In the genomic region with DNA sequence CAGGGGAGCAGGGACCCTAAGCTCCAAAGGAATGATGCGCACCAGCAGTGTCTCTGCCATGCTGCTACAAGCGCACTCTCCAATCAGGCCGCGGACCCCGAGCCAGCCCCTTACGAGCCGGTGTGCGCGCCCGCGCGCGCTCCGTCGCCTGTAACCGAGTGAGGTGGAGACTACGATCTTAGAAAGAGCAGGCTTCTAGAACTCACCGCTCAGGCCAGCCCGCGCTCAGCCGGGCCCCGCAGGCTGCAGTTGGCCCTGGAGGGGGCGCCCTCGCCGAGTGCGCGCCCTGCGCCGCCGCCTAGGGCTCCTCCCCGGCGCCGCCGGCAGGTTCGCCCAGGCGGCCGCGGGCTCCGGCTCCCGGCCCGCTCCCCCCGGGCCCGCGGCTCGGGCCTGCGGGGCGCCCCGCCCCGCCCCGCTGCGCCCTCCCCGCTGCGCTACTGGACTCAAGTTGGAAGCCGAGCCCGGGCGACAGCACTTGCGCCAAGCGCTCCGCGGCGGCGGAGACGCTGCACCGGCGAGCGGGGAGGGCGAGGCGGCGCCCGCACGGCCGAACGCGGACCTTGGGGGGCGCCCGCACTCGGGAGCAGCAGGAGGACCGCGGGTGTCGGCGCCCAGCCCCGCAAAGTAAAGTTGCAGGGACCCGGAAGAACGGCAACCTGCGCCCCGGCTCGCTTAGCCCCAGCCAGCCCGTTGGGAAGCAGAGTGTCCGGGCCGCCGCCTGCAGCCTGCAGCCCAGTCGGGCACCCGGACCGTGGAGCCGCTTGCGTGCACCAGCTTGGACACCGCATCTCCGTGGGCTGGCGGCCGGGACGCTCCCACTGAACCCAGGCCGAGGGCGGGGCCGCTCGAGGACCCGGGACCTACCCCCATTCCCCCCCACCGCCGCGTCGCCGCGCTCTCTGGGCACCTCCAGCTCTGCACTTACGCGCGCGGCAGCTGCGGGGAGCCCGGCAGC, we compare ENCODE assay signal across 8 mouse cellular contexts. TPM values are rescaled to one million over a fixed set of nuclear protein-coding genes. Genes with fewer than 3 reads are reported as not detected.
DNase-seq lines count a peak whose midpoint lies in the region; ATAC-seq lines count a peak whose summit lies in the region.

No protein-coding gene starts in this region.

- intact Hi-C loops in heart, postnatal 25 days (cut with DNase I) = no loop called here

- no peaks in the 10 kb centered on the region for H3K36me3 ChIP-seq in heart, embryonic 11.5 days (ENCODE audit: control insufficient read depth, insufficient read depth, low read length)
- H3K36me3 ChIP-seq in kidney, embryonic 14.5 days (ENCODE audit: control insufficient read depth, insufficient read depth, low read length) = no peaks in the 10 kb centered on the region
- H3K36me3 ChIP-seq in limb, embryonic 15.5 days = no peaks in the 10 kb centered on the region

- H3K9me3 ChIP-seq in heart, embryonic 11.5 days (replicated peaks; ENCODE audit: control insufficient read depth, low read length) = no peaks in the 10 kb centered on the region
- no peaks in the 10 kb centered on the region for H3K9me3 ChIP-seq in kidney, embryonic 14.5 days (ENCODE audit: control insufficient read depth, low read length)
- no peaks in the 10 kb centered on the region for H3K9me3 ChIP-seq in limb, embryonic 15.5 days

- no peak for ATAC-seq in heart, embryonic 11.5 days (replicated peaks; ENCODE audit: insufficient number of reproducible peaks, low FRiP score, low TSS enrichment)
- ATAC-seq in kidney, embryonic 14.5 days (ENCODE audit: low FRiP score, low TSS enrichment) = peak; percentile 51; the same call in 1 of the 2 replicates
- no peak for ATAC-seq in limb, embryonic 15.5 days (ENCODE audit: insufficient number of reproducible peaks, low FRiP score, low TSS enrichment, low read depth)

- H3K9ac ChIP-seq in heart, embryonic 11.5 days (ENCODE audit: low read depth, low read length) = no peak overlapping the region
- H3K9ac ChIP-seq in kidney, embryonic 14.5 days (ENCODE audit: low read depth, low read length) = peak overlapping the region; percentile 47
- H3K9ac ChIP-seq in limb, embryonic 15.5 days = 0 out of 2 replicates have a peak overlapping the region, but pooled peaks have one; percentile 4

- H3K4me3 ChIP-seq in heart, embryonic 11.5 days (ENCODE audit: low read depth, low read length) = peak overlapping the region; percentile 62
- peak overlapping the region; percentile 54 for H3K4me3 ChIP-seq in kidney, embryonic 14.5 days (ENCODE audit: low read length)
- peak overlapping the region; percentile 48 for H3K4me3 ChIP-seq in limb, embryonic 15.5 days

- peak overlapping the region; percentile 96 for H3K4me2 ChIP-seq in heart, embryonic 11.5 days
- peak overlapping the region; percentile 96 for H3K4me2 ChIP-seq in kidney, embryonic 14.5 days (replicated peaks; ENCODE audit: low read depth, low read length)
- peak overlapping the region; percentile 92 for H3K4me2 ChIP-seq in limb, embryonic 15.5 days

- H3K27me3 ChIP-seq in heart, embryonic 11.5 days (ENCODE audit: control insufficient read depth, insufficient read depth, low read length) = peaks cover 76% of the 10 kb centered on the region
- peaks cover 63% of the 10 kb centered on the region for H3K27me3 ChIP-seq in kidney, embryonic 14.5 days (ENCODE audit: control insufficient read depth, insufficient read depth, low read length)
- peaks cover 95% of the 10 kb centered on the region for H3K27me3 ChIP-seq in limb, embryonic 15.5 days

- peaks cover 9% of the 10 kb centered on the region; the same call in 1 of the 2 replicates for H3K4me1 ChIP-seq in heart, embryonic 11.5 days (ENCODE audit: control insufficient read depth, insufficient read depth, low read length)
- H3K4me1 ChIP-seq in kidney, embryonic 14.5 days (ENCODE audit: control insufficient read depth, insufficient read depth, low read length) = peaks cover 8% of the 10 kb centered on the region
- peaks cover 25% of the 10 kb centered on the region for H3K4me1 ChIP-seq in limb, embryonic 15.5 days

- no peak overlapping the region for H3K27ac ChIP-seq in heart, embryonic 11.5 days (ENCODE audit: low read depth, low read length)
- no peak overlapping the region for H3K27ac ChIP-seq in kidney, embryonic 14.5 days (ENCODE audit: low read depth, low read length)
- no peak overlapping the region for H3K27ac ChIP-seq in limb, embryonic 15.5 days

- WGBS in heart, embryonic 11.5 days (ENCODE audit: insufficient replicate concordance) = 1% methylated on average over 112 of the region's 118 CpGs
- under 1% methylated on average over 84 of the region's 118 CpGs for WGBS in kidney, embryonic 14.5 days
- under 1% methylated on average over 102 of the region's 118 CpGs for WGBS in limb, embryonic 15.5 days

- DNase-seq in heart, postnatal 25 days (ENCODE audit: low spot score) = no peak
- DNase-seq in cerebellum, postnatal 10 days = peak; percentile 85 to 88
- peak; percentile 38 to 50 for DNase-seq in frontal cortex, postnatal 25 days (ENCODE audit: low spot score in 2 of 2)
- DNase-seq in ovary, postnatal 14 days (ENCODE audit: low spot score) = peak; percentile 31
- no peak for DNase-seq in thymus, postnatal 14 days

RNA-seq across cellular contexts. Expression of gene Adra2c, which starts 0.9 kb away (rescaled TPM):
- 0.04 TPM in 1 of 2 replicates, not detected in the other for polyA plus RNA-seq in heart, embryonic 11.5 days (2014; fragmentation: Nextera tagmentation; extraction: Ambion mirVana)
- under 1 TPM; 0.34 to 0.47 TPM for total RNA-seq in heart, postnatal 25 days (2021)
- 0.47 and 0.58 TPM in 2 replicates for polyA plus RNA-seq in kidney, embryonic 14.5 days (2014; fragmentation: Nextera tagmentation; extraction: Ambion mirVana)
- not detected in 2 replicates for polyA plus RNA-seq in limb, embryonic 15.5 days (2015; fragmentation: Nextera tagmentation; extraction: Ambion mirVana)

Comparison
In these comparisons a context has a peak if more than half of its experiments do, and no peak if none do; other contexts are left out.
1. DNase-seq: peak in cerebellum, postnatal 10 days (2 of 2), frontal cortex, postnatal 25 days (2 of 2) and ovary, postnatal 14 days (single experiment); none in heart, postnatal 25 days (single experiment) and thymus, postnatal 14 days (single experiment).
2. Peak in every context shown above with its lines, with median percentiles within 50 percentile points of each other: H3K4me2 ChIP-seq and H3K4me3 ChIP-seq.